Mouse (Mus musculus) erythroblast, embryonic 14.5 days (primary cell): ENCODE data around the gene Dcp1a.

Experiments
- GATA1 ChIP-seq: IDR thresholded peaks from 2 replicates; pipeline ENCODE4 v1.6.1; 2012; ENCODE audit warnings: low read length, inconsistent platforms, mixed read lengths
- TAL1 ChIP-seq: IDR thresholded peaks from 3 replicates; pipeline ENCODE4 v1.6.1; 2012; ENCODE audit warnings: low read length, inconsistent platforms, mixed read lengths

- TF ChIP-seq GATA1, result no peak
- TF ChIP-seq TAL1, result no peak
Measured at GRCm38 (mm10) chr14:30551981-30552380, 72.6 kb downstream of the Dcp1a start.
